Mouse (Mus musculus) stomach, embryonic 15.5 days (tissue): Measurements from ENCODE around the gene Psmc5. TPM values are rescaled to one million over a fixed set of nuclear protein-coding genes. Genes with fewer than 3 reads are reported as not detected.
A peak's percentile ranks its signal among the peaks of the same experiment; 100 is the strongest.
"Not testable (repeated sequence)": the region's sequence is repeated elsewhere in the genome, so short reads cannot be mapped to it uniquely, and the experiment has no call there.

ENCODE experiments used
- ATAC-seq: fragments of 200-750 bp; cut with Nextera tagmentation; 2 replicates; pipeline ENCODE4 v1.8.0; 2017; ENCODE audit warnings: low read depth, moderate number of reproducible peaks, moderate TSS enrichment; ENCODE audit not compliant: insufficient read depth, low FRiP score
- H3K27ac ChIP-seq: fragments of 300-500 bp; sonication (generic); 2 replicates; pipeline ENCODE4 v1.5.1; 2015; ENCODE audit warnings: mild to moderate bottlenecking, inconsistent platforms
- H3K27me3 ChIP-seq: fragments of 300-500 bp; sonication (generic); replicated peaks from 2 replicates; pipeline ENCODE4 v1.6.1; 2015; ENCODE audit warnings: inconsistent platforms
- H3K36me3 ChIP-seq: fragments of 300-500 bp; sonication (generic); 2 replicates; pipeline ENCODE4 v1.6.1; 2015; ENCODE audit warnings: inconsistent platforms
- H3K4me1 ChIP-seq: fragments of 300-500 bp; sonication (generic); 2 replicates; pipeline ENCODE4 v1.6.1; 2015; ENCODE audit warnings: inconsistent platforms
- H3K4me2 ChIP-seq: fragments of 300-500 bp; sonication (generic); 2 replicates; pipeline ENCODE4 v1.6.1; 2015; ENCODE audit warnings: mild to moderate bottlenecking, inconsistent platforms
- H3K4me3 ChIP-seq: fragments of 300-500 bp; sonication (generic); replicated peaks from 2 replicates; pipeline ENCODE4 v1.5.1; 2015; ENCODE audit warnings: inconsistent platforms
- H3K9ac ChIP-seq: fragments of 300-500 bp; sonication (generic); 2 replicates; pipeline ENCODE4 v1.6.1; 2015; ENCODE audit warnings: inconsistent platforms
- H3K9me3 ChIP-seq: fragments of 300-500 bp; sonication (generic); 2 replicates; pipeline ENCODE4 v1.6.1; 2016; ENCODE audit warnings: inconsistent platforms
- WGBS: fragments of 180-500 bp; shearing (Covaris S2); methylation state at CpG from one replicate; pipeline ENCODE4 v1.1.7; 2015; 5-methylcytosine and 5-hydroxymethylcytosine counted together
- polyA plus RNA-seq: library from polyadenylated mRNA; unstranded; fragments of >200 nt; fragmentation: Nextera tagmentation; extraction: Ambion mirVana; gene quantifications from 2 replicates; pipeline ENCODE4 v1.2.1, GENCODE M21; 2015

Gene Psmc5
- polyA plus RNA-seq = 242 and 266 TPM in 2 replicates

GRCm38 (mm10) chr11:106255685-106256451 is at the start of gene Psmc5, which contains the start of gene Ftsj3:
Gene Psmc5, plus strand, starts transcription at chr11:106256154.
Gene Ftsj3, minus strand, starts transcription at chr11:106256079.
- ATAC-seq = peak; percentile 93
- Histone ChIP-seq H3K4me3 (peak within 1 kb of the TSS; percentile 82), H3K36me3 (peaks cover 35% of the 10 kb centered on the region), H3K27me3 (no peaks in the 10 kb centered on the region), H3K4me1 (peaks cover 19% of the 10 kb centered on the region), H3K9ac (peak within 1 kb of the TSS; percentile 71), H3K9me3 (no peaks in the 10 kb centered on the region), H3K4me2 (peak within 1 kb of the TSS; percentile 89), H3K27ac (peak within 1 kb of the TSS; percentile 85)
- WGBS = under 1% methylated on average over 42 of the region's 42 CpGs

DNA sequence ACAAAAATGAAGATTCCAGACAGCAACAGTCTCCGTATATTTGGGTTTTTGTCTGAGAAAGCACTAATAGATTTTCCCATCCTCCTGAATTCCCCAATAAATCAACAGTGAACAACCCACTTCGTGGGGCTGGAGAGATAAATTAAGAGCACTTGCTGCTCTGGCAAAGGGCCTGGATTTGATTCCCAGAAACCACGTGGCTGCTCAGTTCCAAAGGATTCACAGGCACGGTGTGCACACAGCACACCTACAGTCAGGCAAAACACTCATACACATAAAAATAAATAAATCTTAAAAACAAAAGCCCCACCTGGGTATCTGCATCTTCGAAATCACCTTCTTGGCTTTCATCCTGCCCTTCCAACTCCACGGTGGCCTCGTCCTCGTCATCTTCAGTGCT is 43.2 kb upstream of the Psmc5 start:
- no peaks in the 10 kb centered on the region for H3K9me3 ChIP-seq
- ATAC-seq = no peak
- no peaks in the 10 kb centered on the region for H3K27me3 ChIP-seq
- H3K4me1 ChIP-seq = peaks cover 9% of the 10 kb centered on the region
- no peak overlapping the region for H3K9ac ChIP-seq
- no peak overlapping the region for H3K4me2 ChIP-seq
- H3K27ac ChIP-seq = no peak overlapping the region
- WGBS = 80% methylated on average over 8 of the region's 8 CpGs
- H3K4me3 ChIP-seq = no peak overlapping the region
- H3K36me3 ChIP-seq = peaks cover 32% of the 10 kb centered on the region

DNA sequence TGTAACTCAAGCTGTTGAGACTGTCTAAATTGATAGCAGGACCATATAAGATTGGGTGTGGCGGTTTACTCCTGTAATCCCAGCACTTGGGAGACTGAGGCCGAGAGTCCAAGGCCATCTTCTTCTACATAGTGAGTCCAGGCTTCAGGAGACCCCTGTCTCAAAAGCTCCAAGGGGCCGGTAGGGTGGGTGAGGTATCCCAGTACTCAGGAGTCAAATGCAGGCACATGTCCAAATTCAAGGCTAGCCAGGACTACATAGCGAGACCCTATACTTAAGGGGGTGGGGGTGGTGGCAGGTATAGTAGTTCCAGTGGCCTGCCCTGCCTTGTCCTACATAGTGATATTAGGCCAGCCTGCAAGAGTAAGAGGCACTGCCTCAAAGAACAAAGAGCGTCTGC is 41.1 kb upstream of the Psmc5 start:
- H3K27me3 ChIP-seq = no peaks in the 10 kb centered on the region
- H3K27ac ChIP-seq = no peak overlapping the region
- H3K4me2 ChIP-seq = peak overlapping the region; percentile 57
- H3K4me3 ChIP-seq = peak overlapping the region; percentile 96
- peaks cover 16% of the 10 kb centered on the region for H3K4me1 ChIP-seq
- H3K9me3 ChIP-seq = no peaks in the 10 kb centered on the region
- peaks cover 17% of the 10 kb centered on the region for H3K36me3 ChIP-seq
- no peak for ATAC-seq
- WGBS = 87% methylated on average over 5 of the region's 5 CpGs
- no peak overlapping the region for H3K9ac ChIP-seq

GRCm38 (mm10) chr11:106215450-106215859 is 40.5 kb upstream of the Psmc5 start:
- Histone ChIP-seq H3K36me3 (peaks cover 12% of the 10 kb centered on the region), H3K4me1 (peaks cover 16% of the 10 kb centered on the region), H3K27ac (peak overlapping the region; percentile 98), H3K9me3 (no peaks in the 10 kb centered on the region), H3K9ac (peak overlapping the region; percentile 65; the same call in 1 of the 2 replicates), H3K27me3 (no peaks in the 10 kb centered on the region), H3K4me3 (peak overlapping the region; percentile 96), H3K4me2 (peak overlapping the region; percentile 57)
- 26% methylated on average over 7 of the region's 7 CpGs for WGBS
- no peak for ATAC-seq

DNA sequence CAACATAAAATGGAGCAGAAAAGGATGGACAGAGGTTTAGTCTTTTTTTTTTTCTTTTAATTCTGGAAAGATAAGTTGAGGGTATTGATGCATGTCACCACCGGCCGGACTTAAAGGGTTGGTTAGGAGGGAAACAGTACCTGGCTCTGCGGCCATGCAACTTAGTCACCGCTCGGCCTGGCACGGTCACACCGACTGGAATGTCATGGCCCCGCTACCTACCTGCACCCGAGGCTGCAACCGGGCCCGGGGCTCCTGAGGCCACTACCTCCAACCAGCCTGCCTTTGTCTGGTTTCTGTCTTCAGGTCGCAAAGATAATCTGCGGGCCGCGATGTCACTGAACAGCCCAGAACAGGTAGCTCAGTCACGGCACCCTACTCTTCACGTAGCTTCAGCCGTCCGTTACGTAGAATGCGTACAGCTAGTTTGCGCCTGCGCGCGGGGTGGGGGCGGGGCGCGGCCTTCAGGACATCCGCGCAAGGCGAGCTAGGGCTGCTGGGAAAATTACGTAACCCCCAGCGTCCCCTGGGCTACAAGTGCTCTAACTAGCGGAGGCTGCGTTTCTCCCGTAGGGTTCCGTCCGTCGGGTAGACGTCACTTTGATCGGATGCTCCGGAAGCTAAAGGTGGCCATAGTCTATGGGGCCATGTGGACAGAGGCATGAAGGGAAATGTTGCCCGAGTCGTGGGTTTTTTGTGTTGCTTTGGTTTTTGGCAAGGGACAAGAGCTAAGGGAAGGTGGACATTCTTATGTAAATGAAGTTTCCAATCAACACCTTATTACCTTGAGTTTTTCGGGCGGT is 39.8 kb upstream of the Psmc5 start, which contains the start of gene Ccdc47:
TSS of gene Ccdc47 (minus strand) at position 418 of the 803 bp plus-strand sequence.
- H3K27ac ChIP-seq = peak within 1 kb of the TSS; percentile 98
- peak within 1 kb of the TSS; percentile 98 for H3K9ac ChIP-seq
- ATAC-seq = peak; percentile 98
- peak within 1 kb of the TSS; percentile 57 for H3K4me2 ChIP-seq
- H3K9me3 ChIP-seq = no peaks in the 10 kb centered on the region
- peak within 1 kb of the TSS; percentile 96 for H3K4me3 ChIP-seq
- H3K36me3 ChIP-seq = peaks cover 8% of the 10 kb centered on the region
- H3K4me1 ChIP-seq = peaks cover 16% of the 10 kb centered on the region
- H3K27me3 ChIP-seq = no peaks in the 10 kb centered on the region
- under 1% methylated on average over 46 of the region's 46 CpGs for WGBS

DNA sequence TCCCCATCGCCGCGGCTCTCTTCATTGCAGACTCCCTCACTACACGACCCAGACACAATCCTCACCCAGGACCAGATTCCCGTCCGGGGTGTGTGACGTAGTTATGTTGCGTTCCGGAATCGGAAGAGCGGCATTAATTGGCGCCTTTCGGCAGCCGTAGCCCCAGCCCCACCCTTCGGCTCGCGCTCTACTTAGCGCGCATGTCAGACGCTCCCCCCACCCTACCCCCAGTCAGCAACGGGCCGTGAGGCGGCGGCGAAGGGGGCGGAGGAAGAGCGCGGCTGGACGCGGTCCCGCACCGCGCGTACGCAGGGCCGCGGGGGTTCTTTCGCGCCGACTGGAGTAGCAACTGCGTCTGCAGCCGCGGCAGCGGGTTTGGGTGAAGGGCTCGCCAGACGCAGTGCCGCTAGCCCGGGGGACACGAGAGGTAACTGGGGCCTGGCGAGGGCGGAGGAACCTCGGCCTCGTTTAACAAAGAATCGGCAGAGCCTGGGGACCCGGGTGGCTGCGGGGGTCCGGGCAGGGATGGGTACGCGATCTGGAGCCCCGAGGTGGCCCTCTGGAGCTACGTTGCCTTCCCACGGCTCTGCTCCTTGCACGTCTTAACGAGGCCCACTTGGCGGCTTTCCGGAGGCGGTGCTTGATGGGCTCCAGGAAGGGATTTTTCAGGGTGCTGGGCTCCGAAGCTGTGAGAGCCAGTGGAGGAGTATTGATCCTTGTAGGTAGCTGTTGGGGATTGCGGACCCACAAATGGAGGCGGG is 39.0 kb upstream of the Psmc5 start, which contains the start of gene Ddx42:
TSS of gene Ddx42 (plus strand) at position 197 of the 761 bp plus-strand sequence.
- H3K27ac ChIP-seq = peak within 1 kb of the TSS; percentile 98
- H3K9ac ChIP-seq = peak within 1 kb of the TSS; percentile 98
- ATAC-seq = peak; percentile 90
- peaks cover 16% of the 10 kb centered on the region for H3K4me1 ChIP-seq
- peak within 1 kb of the TSS; percentile 57 for H3K4me2 ChIP-seq
- under 1% methylated on average over 70 of the region's 70 CpGs for WGBS
- H3K27me3 ChIP-seq = no peaks in the 10 kb centered on the region
- H3K36me3 ChIP-seq = 0 out of 2 replicates have a peak, but pooled peaks cover 3% of the 10 kb centered on the region
- peak within 1 kb of the TSS; percentile 96 for H3K4me3 ChIP-seq
- H3K9me3 ChIP-seq = no peaks in the 10 kb centered on the region

DNA sequence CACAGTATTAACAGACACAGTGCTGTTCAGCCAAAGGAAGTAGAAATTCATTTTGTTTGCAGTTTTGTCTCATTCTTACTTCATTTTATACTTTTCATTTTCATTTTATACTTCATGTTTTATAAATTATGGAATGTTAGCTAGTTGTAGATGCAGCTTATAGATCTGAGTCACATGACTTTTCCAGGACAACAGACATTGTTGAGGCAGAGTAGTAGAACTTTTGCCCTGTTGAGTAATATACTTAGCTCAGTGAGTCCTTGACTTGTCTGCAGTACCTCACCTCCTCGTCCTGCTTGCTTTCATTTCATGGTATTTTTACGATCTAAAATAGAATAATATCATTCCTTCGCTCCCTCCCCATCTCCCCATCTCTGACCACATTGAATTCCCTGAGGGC is 35.4 kb upstream of the Psmc5 start:
- H3K27me3 ChIP-seq = no peaks in the 10 kb centered on the region
- H3K4me1 ChIP-seq = peaks cover 8% of the 10 kb centered on the region
- H3K9ac ChIP-seq = no peak overlapping the region
- peaks cover 3% of the 10 kb centered on the region; the same call in 1 of the 2 replicates for H3K36me3 ChIP-seq
- H3K27ac ChIP-seq = no peak overlapping the region
- H3K9me3 ChIP-seq = no peaks in the 10 kb centered on the region
- H3K4me3 ChIP-seq = no peak overlapping the region
- ATAC-seq = no peak
- no peak overlapping the region for H3K4me2 ChIP-seq
- WGBS = 88% methylated on average over 3 of the region's 3 CpGs

- H3K27ac ChIP-seq, H3K9ac ChIP-seq, H3K4me2 ChIP-seq, H3K9me3 ChIP-seq, ATAC-seq, H3K4me1 ChIP-seq, H3K27me3 ChIP-seq, H3K4me3 ChIP-seq: not testable (repeated sequence)
- 80% methylated on average over 8 of the region's 8 CpGs for WGBS
- peaks cover 38% of the 10 kb centered on the region; the same call in 1 of the 2 replicates for H3K36me3 ChIP-seq
These were observed 22.0 kb upstream of the Psmc5 start for GRCm38 (mm10) chr11:106233978-106234377.

DNA sequence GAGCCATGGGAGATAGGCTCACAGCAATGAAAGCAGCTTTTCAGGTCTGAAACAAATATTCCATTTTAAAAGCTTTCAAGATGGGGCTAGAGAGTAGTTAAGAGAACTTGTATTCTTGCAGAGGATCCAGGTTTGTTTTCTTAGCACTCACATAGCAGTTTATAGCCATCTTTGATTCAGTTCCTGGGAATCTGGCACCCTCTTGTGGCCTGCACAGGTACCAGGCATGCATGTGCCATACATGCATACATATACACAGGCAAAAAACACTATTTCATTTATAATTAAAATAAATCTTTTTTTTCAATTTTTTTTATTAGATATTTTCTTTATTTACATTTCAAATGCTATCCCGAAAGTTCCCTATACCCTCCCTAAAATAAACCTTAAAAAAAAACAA is 9.1 kb upstream of the Psmc5 start:
- Histone ChIP-seq H3K27ac (no peak overlapping the region), H3K4me3 (no peak overlapping the region), H3K27me3 (no peaks in the 10 kb centered on the region), H3K4me2 (no peak overlapping the region), H3K9ac (no peak overlapping the region), H3K4me1 (no peaks in the 10 kb centered on the region), H3K36me3 (peaks cover 80% of the 10 kb centered on the region), H3K9me3 (no peaks in the 10 kb centered on the region)
- 92% methylated on average over 1 of the region's 1 CpGs for WGBS
- ATAC-seq = no peak

GRCm38 (mm10) chr11:106249326-106249725 is 6.6 kb upstream of the Psmc5 start:
- Histone ChIP-seq H3K27ac (no peak overlapping the region), H3K9ac (no peak overlapping the region), H3K9me3 (no peaks in the 10 kb centered on the region), H3K4me3 (no peak overlapping the region), H3K27me3 (no peaks in the 10 kb centered on the region), H3K4me2 (no peak overlapping the region), H3K36me3 (peaks cover 74% of the 10 kb centered on the region), H3K4me1 (no peaks in the 10 kb centered on the region)
- WGBS = 85% methylated on average over 7 of the region's 7 CpGs
- ATAC-seq = no peak

DNA sequence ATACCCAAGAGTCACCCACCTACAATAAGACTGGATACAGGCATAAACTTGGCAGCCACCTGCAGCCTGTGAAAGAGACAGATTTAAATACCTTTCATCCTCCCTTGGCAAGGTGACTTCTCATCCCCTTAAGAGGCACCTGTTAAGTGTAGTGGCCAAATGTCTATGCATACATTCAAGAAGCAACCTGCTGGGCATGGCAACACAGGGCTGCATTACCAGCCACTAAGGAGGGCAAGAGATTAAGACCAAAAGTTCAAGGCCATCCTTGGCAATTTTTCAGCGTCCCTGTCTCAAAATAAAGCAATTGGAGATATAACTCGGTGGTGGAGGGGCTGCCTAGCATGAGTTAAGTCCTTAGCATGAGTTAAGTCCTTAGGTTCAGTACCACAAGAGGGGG is 1.2 kb upstream of the Psmc5 start:
- Histone ChIP-seq H3K36me3 (peaks cover 43% of the 10 kb centered on the region), H3K27ac (no peak overlapping the region), H3K4me1 (peaks cover 19% of the 10 kb centered on the region)

More for the DNA sequence above, 1.2 kb upstream of the Psmc5 start:
- no peak for ATAC-seq
- Histone ChIP-seq H3K4me2 (peak overlapping the region; percentile 89), H3K4me3 (peak overlapping the region; percentile 82), H3K27me3 (no peaks in the 10 kb centered on the region), H3K9me3 (no peaks in the 10 kb centered on the region), H3K9ac (peak overlapping the region; percentile 42; the same call in 1 of the 2 replicates)
- WGBS = 14% methylated on average over 2 of the region's 2 CpGs
